Mouse (Mus musculus): ENCODE results near the gene Ptpn5. TPM values are rescaled to one million over a fixed set of nuclear protein-coding genes. Genes with fewer than 3 reads are reported as not detected.

Gene Ptpn5
- polyA plus RNA-seq, 1 experiment from 2014 or later: 0.44 TPM

DNA sequence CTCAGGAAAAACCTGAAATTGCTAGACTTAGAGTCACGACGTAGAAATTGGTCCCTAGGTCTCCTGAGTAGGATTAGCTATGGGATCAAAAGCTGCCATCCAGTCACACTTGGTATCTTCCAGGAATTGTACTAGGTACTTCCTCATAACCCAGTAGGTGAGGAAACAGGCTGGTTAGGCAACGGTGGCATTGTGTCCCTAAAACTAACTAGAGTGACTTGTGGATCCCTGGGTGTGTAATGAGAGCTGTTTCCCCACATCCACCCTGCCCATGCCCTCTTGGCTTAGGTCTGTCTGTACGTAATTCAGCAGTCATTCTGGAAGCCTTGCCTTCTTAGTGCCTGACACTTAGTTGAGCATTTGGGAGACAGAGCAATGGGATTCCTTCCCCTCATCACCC is 77.2 kb downstream of the Ptpn5 start:
- no peak overlapping the region for H3K27ac ChIP-seq
- H3K4me2 ChIP-seq: no peak overlapping the region
- H3K4me3 ChIP-seq (replicated peaks): no peak overlapping the region
- ATAC-seq (ENCODE audit: insufficient number of reproducible peaks, insufficient read depth, low FRiP score, low TSS enrichment, low read depth): no peak
- 82% methylated on average over 4 of the region's 4 CpGs for WGBS
- H3K9ac ChIP-seq (replicated peaks): no peak overlapping the region
- H3K36me3 ChIP-seq: peaks cover 15% of the 10 kb centered on the region; the same call in 1 of the 2 replicates
- H3K9me3 ChIP-seq: no peaks in the 10 kb centered on the region
- H3K27me3 ChIP-seq: no peaks in the 10 kb centered on the region
- H3K4me1 ChIP-seq (replicated peaks): peaks cover 16% of the 10 kb centered on the region

DNA sequence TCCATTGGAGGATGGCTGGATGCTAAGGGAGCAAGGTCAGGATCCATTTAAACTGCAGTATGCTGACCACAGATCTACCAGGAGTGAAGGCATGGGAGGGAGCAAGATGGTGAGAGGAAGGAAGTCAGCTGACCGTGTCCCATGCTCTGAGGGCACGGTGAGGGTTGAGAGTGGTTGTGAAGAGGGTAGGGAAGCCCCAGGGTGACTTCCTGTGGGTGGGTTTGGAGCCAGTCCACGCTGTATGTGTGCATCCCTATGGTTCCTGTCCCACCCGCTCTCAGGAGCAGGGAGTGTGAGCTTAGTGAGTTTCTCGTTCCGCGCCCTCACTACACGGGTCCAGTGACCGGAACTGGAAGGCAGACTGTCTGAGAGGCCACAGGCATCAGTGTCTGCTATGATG is 77.7 kb downstream of the Ptpn5 start:
- Histone ChIP-seq H3K27ac (no peak overlapping the region), H3K4me3 (replicated peaks) (no peak overlapping the region), H3K27me3 (no peaks in the 10 kb centered on the region), H3K9ac (replicated peaks) (no peak overlapping the region), H3K36me3 (peaks cover 15% of the 10 kb centered on the region; the same call in 1 of the 2 replicates), H3K4me1 (replicated peaks) (peaks cover 21% of the 10 kb centered on the region), H3K4me2 (no peak overlapping the region), H3K9me3 (no peaks in the 10 kb centered on the region)
- WGBS: 79% methylated on average over 9 of the region's 9 CpGs
- no peak for ATAC-seq (ENCODE audit: insufficient number of reproducible peaks, insufficient read depth, low FRiP score, low TSS enrichment, low read depth)

DNA sequence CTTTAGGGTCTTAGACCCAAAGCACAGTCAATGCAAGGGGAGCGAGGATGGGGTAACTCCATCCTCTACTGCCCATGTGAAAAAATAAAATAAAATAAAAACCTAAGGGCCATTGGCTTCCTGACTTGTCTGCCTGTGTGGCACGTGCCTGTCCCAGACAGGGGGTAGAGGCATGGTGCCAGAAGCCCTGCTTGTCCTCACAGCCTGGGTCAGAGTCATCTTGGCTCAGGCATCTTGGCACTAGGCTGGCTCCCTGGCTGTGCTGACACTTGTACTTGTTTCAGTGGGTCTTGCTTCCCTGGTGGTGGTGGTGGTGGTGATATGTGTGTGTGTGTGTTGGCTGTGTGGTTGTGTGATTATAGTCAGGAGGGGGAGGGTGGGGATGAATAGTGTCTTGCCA is 78.8 kb downstream of the Ptpn5 start:
- no peaks in the 10 kb centered on the region for H3K27me3 ChIP-seq
- no peak overlapping the region for H3K4me2 ChIP-seq
- H3K27ac ChIP-seq: no peak overlapping the region
- 89% methylated on average over 2 of the region's 2 CpGs for WGBS
- no peak for ATAC-seq (ENCODE audit: insufficient number of reproducible peaks, insufficient read depth, low FRiP score, low TSS enrichment, low read depth)
- H3K4me3 ChIP-seq (replicated peaks): no peak overlapping the region
- no peaks in the 10 kb centered on the region for H3K9me3 ChIP-seq
- peaks cover 21% of the 10 kb centered on the region for H3K4me1 ChIP-seq (replicated peaks)
- no peak overlapping the region for H3K9ac ChIP-seq (replicated peaks)
- peaks cover 15% of the 10 kb centered on the region; the same call in 1 of the 2 replicates for H3K36me3 ChIP-seq

DNA sequence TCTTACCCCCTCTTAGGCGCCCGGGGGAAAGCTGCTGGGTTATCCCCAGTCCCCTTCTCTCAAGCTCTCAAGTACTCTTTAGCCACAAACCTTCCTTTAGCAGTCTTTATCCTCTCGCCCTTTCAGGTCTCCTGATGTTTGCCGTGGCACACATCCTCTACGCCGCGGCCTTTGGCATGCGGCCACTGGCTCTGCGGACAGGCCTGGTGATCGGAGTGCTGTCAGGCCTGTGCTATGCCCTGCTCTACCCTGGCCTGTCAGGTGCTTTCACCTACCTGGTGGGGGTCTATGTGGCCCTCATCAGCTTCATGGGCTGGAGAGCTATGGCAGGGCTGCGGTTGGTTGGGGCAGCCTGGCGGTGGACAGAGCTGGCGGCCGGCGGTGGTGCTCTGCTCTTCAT is 80.2 kb downstream of the Ptpn5 start:
- Histone ChIP-seq H3K4me3 (replicated peaks) (no peak overlapping the region), H3K27ac (peak overlapping the region; percentile 47; the same call in 1 of the 2 replicates), H3K9me3 (no peaks in the 10 kb centered on the region), H3K27me3 (peaks cover 5% of the 10 kb centered on the region; the same call in 1 of the 2 replicates), H3K36me3 (peaks cover 15% of the 10 kb centered on the region; the same call in 1 of the 2 replicates), H3K4me1 (replicated peaks) (peaks cover 21% of the 10 kb centered on the region), H3K9ac (replicated peaks) (no peak overlapping the region), H3K4me2 (no peak overlapping the region)
- WGBS: 93% methylated on average over 15 of the region's 15 CpGs
- ATAC-seq (ENCODE audit: insufficient number of reproducible peaks, insufficient read depth, low FRiP score, low TSS enrichment, low read depth): no peak

DNA sequence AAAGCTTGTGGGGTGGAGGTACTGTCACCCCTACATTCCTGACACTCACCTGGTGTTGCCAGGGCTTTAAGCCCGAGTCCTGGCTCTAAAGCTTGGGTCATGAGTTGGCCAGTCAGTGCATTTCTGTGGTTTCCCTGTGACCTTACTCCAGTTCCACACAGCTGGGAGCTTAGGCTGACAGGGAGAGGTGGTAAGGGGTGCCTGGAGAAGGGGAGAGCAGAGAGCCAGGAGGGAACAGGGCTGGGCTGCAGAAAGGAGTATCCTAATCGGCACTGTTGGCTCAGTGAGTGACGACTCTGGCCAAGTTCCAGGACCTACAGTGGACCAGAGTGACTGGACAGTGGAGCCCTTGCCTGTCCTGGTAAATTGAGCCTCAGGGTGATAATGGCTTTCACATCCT is 81.2 kb downstream of the Ptpn5 start:
- peak overlapping the region; percentile 91 for H3K4me3 ChIP-seq (replicated peaks)
- peaks cover 15% of the 10 kb centered on the region; the same call in 1 of the 2 replicates for H3K36me3 ChIP-seq
- no peak for ATAC-seq (ENCODE audit: insufficient number of reproducible peaks, insufficient read depth, low FRiP score, low TSS enrichment, low read depth)
- H3K9me3 ChIP-seq: no peaks in the 10 kb centered on the region
- peak overlapping the region; percentile 23; the same call in 1 of the 2 replicates for H3K9ac ChIP-seq (replicated peaks)
- H3K27me3 ChIP-seq: peaks cover 5% of the 10 kb centered on the region; the same call in 1 of the 2 replicates
- peak overlapping the region; percentile 82 for H3K27ac ChIP-seq
- 34% methylated on average over 3 of the region's 3 CpGs for WGBS
- H3K4me2 ChIP-seq: peak overlapping the region; percentile 84
- H3K4me1 ChIP-seq (replicated peaks): peaks cover 21% of the 10 kb centered on the region

DNA sequence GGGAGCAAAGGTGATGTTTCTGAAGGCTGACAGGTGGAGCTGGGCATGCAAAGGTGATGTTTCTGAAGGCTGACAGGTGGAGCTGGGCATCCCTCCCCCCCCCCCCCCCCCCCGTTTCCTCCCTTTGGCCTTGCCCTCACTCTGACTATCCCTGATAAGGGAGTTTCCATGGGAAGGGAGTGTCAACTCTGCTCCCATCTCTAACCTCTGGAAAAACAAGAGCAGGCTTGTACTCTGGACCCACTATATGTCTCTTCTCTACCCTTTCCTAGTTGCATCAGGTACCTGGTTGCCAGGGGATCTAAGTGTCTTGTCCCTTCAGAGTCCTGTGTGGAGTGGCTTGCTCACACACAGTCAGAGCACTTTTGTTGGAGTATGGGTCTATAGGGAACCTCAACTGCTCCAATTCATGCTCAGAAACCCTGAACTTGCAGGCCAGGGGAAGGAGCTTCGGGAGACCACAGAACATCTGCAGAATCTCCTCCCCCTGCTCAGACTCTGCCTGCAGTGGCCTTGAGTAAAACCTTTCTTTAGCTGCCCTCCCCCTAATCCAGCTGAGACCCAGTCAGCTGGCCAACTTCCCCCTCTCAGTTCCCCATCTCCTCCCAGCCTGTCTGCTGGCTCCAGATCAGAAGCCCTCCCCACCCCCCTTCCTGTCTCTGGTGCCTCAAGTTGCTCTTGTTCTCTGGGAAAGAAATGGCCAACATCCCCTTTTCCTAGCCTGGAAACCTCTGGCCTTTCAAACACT is 81.9 kb downstream of the Ptpn5 start:
- ATAC-seq (ENCODE audit: insufficient number of reproducible peaks, insufficient read depth, low FRiP score, low TSS enrichment, low read depth): no peak
- peaks cover 15% of the 10 kb centered on the region; the same call in 1 of the 2 replicates for H3K36me3 ChIP-seq
- 8% methylated on average over 2 of the region's 2 CpGs for WGBS

DNA sequence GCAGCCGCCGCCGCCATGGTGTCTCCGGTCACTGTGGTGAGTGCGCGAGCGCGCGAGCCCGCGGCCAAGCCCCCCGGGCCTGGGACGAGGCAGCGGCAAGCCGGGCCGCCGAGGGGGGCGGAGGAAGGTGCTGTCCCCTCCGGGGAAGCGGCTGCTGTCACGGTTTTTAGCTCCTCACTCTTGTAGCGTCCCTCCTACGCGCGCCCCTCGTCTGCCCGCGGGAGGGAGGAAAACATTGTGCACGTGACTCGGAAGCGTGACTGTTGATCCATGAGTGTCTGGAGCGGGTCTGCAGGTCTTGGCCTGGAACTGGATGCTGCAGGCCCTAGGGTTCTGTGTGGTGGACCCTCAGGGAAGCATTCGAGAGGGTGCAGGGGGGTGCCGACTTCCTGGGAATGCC is 82.7 kb downstream of the Ptpn5 start:
- peak overlapping the region; percentile 86 for H3K9ac ChIP-seq (replicated peaks)
- H3K4me1 ChIP-seq (replicated peaks): peaks cover 21% of the 10 kb centered on the region
- peak overlapping the region; percentile 91 for H3K27ac ChIP-seq
- H3K9me3 ChIP-seq: no peaks in the 10 kb centered on the region
- peak overlapping the region; percentile 84 for H3K4me2 ChIP-seq
- H3K4me3 ChIP-seq (replicated peaks): peak overlapping the region; percentile 91
- H3K27me3 ChIP-seq: peaks cover 5% of the 10 kb centered on the region; the same call in 1 of the 2 replicates
- peak; percentile 63 for ATAC-seq (ENCODE audit: insufficient number of reproducible peaks, insufficient read depth, low FRiP score, low TSS enrichment, low read depth)
- under 1% methylated on average over 22 of the region's 34 CpGs for WGBS
- H3K36me3 ChIP-seq: peaks cover 15% of the 10 kb centered on the region; the same call in 1 of the 2 replicates

More for the DNA sequence above, 81.9 kb downstream of the Ptpn5 start:
- peak overlapping the region; percentile 82 for H3K27ac ChIP-seq
- H3K9me3 ChIP-seq: no peaks in the 10 kb centered on the region
- peak overlapping the region; percentile 86 for H3K9ac ChIP-seq (replicated peaks)
- H3K4me2 ChIP-seq: peak overlapping the region; percentile 84
- H3K4me3 ChIP-seq (replicated peaks): peak overlapping the region; percentile 91
- peaks cover 21% of the 10 kb centered on the region for H3K4me1 ChIP-seq (replicated peaks)
- peaks cover 5% of the 10 kb centered on the region; the same call in 1 of the 2 replicates for H3K27me3 ChIP-seq

DNA sequence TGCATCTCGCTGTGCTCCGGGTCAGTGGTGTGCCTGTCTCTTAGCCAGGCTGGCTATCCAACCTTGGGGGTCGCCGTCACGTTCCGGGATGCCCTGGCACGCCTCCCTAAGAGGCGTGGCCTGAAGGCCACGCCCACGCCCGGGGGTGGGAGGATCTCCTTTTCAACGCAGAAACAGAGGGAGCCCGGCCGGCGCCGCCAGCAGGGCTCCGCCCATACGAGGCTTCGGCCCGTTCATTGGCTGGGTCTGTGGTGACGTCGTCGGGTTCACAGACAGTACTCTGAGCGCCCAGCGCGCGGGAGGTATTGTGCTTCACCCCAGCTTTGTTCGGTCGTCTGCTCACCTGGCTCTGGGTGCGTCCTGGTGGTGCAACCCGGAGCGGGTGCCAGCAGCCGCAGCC is 83.1 kb downstream of the Ptpn5 start, which contains the start of gene Tmem86a:
Gene Tmem86a, plus strand, starts transcription at position 236 of the 400 bp plus-strand sequence.
- Histone ChIP-seq H3K4me1 (replicated peaks) (peaks cover 21% of the 10 kb centered on the region), H3K4me3 (replicated peaks) (peak within 1 kb of the TSS; percentile 91), H3K9ac (replicated peaks) (peak within 1 kb of the TSS; percentile 86), H3K27ac (peak within 1 kb of the TSS; percentile 91), H3K9me3 (no peaks in the 10 kb centered on the region), H3K4me2 (peak within 1 kb of the TSS; percentile 84), H3K36me3 (peaks cover 15% of the 10 kb centered on the region; the same call in 1 of the 2 replicates), H3K27me3 (peaks cover 5% of the 10 kb centered on the region; the same call in 1 of the 2 replicates)
- WGBS: under 1% methylated on average over 32 of the region's 33 CpGs
- ATAC-seq (ENCODE audit: insufficient number of reproducible peaks, insufficient read depth, low FRiP score, low TSS enrichment, low read depth): peak; percentile 97

DNA sequence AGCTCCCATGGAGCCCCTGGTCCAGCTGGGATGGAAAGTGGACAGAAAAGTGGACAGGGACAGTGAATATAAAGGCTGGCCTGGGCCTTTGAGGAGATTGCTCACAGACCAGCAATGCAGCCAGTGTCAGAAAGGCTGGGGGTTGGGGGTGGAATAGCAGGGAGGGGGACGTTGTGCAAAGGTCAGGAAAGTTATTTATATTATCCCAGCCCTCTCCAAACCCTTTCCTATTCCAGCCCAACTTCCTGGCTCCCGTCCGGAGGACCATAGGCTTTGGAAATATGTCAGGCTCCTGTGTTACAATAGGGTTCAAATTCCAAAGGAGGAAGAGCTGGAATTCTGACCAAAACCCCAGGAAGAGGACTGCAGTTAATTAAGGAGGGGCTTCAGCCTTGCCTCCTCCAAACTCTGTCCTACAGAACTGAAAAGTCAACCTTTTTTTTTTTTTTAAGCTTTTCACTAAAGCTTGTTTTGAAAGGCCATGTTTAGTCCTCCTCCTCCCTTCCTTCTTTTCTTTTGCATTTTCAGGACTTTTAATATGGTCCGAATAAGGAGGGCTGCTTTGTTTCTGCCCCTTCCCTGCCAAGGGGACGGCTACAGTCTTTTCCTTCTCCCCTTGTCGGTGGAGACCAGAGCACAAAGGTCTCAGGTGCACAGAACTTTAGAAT is 90.5 kb downstream of the Ptpn5 start:
- no peaks in the 10 kb centered on the region for H3K36me3 ChIP-seq
- H3K4me3 ChIP-seq (replicated peaks): no peak overlapping the region
- no peak overlapping the region for H3K4me2 ChIP-seq
- no peaks in the 10 kb centered on the region for H3K27me3 ChIP-seq
- WGBS: 42% methylated on average over 6 of the region's 6 CpGs
- no peak overlapping the region for H3K27ac ChIP-seq
- no peaks in the 10 kb centered on the region for H3K9me3 ChIP-seq
- H3K4me1 ChIP-seq (replicated peaks): no peaks in the 10 kb centered on the region
- no peak overlapping the region for H3K9ac ChIP-seq (replicated peaks)
- no peak for ATAC-seq (ENCODE audit: insufficient number of reproducible peaks, insufficient read depth, low FRiP score, low TSS enrichment, low read depth)

DNA sequence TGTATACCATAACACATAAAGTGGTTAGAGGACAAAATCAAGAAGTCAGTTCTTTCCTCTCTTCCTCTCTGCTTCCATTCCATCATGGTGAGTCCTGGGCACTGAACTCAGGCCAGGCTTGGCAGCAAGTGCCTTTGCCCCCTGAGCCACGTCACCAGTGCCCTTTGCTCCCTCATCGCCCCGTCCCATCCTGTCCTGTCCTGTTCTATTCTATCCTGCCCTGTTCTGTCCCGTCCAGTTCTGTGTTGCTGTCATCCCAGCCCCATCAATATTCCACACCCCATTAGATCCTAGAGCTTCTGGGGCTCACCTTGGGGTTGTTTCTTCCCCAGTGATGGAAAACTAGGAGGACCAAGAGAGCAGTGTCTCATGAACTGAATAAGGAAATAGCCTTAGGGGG is 91.4 kb downstream of the Ptpn5 start:
- no peak overlapping the region for H3K9ac ChIP-seq (replicated peaks)
- H3K4me1 ChIP-seq (replicated peaks): no peaks in the 10 kb centered on the region
- no peaks in the 10 kb centered on the region for H3K9me3 ChIP-seq
- no peaks in the 10 kb centered on the region for H3K27me3 ChIP-seq
- H3K4me3 ChIP-seq (replicated peaks): no peak overlapping the region
- no peak overlapping the region for H3K4me2 ChIP-seq
- H3K27ac ChIP-seq: no peak overlapping the region
- H3K36me3 ChIP-seq: no peaks in the 10 kb centered on the region
- ATAC-seq (ENCODE audit: insufficient number of reproducible peaks, insufficient read depth, low FRiP score, low TSS enrichment, low read depth): no peak
- WGBS: 77% methylated on average over 4 of the region's 4 CpGs

DNA sequence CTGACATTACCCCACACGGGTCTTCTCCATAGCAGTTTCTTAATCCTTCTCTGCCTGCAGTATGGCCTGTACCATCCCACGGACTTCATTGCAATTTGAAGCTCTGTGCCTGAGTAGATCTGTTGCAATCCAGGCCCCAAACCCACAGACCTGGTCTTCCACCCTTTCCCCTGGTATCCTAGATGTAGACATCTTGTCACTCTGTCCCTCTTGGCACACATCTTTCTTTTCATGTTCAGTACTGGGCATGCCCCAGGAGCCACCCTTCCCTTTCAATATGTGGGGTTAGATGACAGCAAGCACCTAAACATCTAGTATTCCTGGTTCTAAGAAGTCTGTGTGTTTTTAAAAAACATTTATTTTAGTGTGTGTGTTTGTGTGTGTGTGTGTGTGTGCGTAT is 91.8 kb downstream of the Ptpn5 start:
- Histone ChIP-seq H3K4me2 (no peak overlapping the region), H3K4me3 (replicated peaks) (no peak overlapping the region), H3K36me3 (no peaks in the 10 kb centered on the region), H3K27me3 (no peaks in the 10 kb centered on the region), H3K4me1 (replicated peaks) (no peaks in the 10 kb centered on the region), H3K27ac (no peak overlapping the region), H3K9ac (replicated peaks) (no peak overlapping the region), H3K9me3 (no peaks in the 10 kb centered on the region)
- ATAC-seq (ENCODE audit: insufficient number of reproducible peaks, insufficient read depth, low FRiP score, low TSS enrichment, low read depth): no peak
- WGBS: 88% methylated on average over 3 of the region's 3 CpGs
